Mouse (Mus musculus): ENCODE data around the gene Tas2r129. TPM values are rescaled to one million over a fixed set of nuclear protein-coding genes. Genes with fewer than 3 reads are reported as not detected.

Tas2r129 gene
- under 1 TPM in 1 of 2 experiments, not detected in 1; 0.31 TPM for polyA plus RNA-seq (2017; shearing (Covaris generic))

GRCm38 (mm10) chr6:132950802-132951201 is at the start of gene Tas2r129:
Gene Tas2r129 (plus strand): TSS chr6:132951102.

GRCm38 (mm10) chr6:132909351-132909750 is 41.6 kb upstream of the Tas2r129 start, which contains the start of gene Tas2r125:
Gene Tas2r125 (plus strand): TSS chr6:132909651.

GRCm38 (mm10) chr6:132957819-132958218 is 6.9 kb downstream of the Tas2r129 start, which contains the start of gene Tas2r131:
Gene Tas2r131 (minus strand): TSS chr6:132957919.

GRCm38 (mm10) chr6:132980865-132981264 is 30.0 kb downstream of the Tas2r129 start, which contains the start of gene Tas2r109:
Gene Tas2r109 (minus strand): TSS chr6:132980965.

Other genes with a start within 250 kb of the Tas2r129 start
- gene Tas2r122, start 239.2 kb upstream of the Tas2r129 start, polyA plus RNA-seq (2017; shearing (Covaris generic)): not detected
- gene Tas2r115, start 213.1 kb upstream of the Tas2r129 start, polyA plus RNA-seq (2017; shearing (Covaris generic)): not detected
- not detected for gene Tas2r124, start 196.4 kb upstream of the Tas2r129 start, polyA plus RNA-seq (2017; shearing (Covaris generic))
- not detected for gene Tas2r102, start 189.0 kb upstream of the Tas2r129 start, polyA plus RNA-seq (2017; shearing (Covaris generic))
- gene Tas2r136, start 172.9 kb upstream of the Tas2r129 start, polyA plus RNA-seq (2017; shearing (Covaris generic)): not detected
- not detected for gene Tas2r117, start 148.3 kb upstream of the Tas2r129 start, polyA plus RNA-seq (2017; shearing (Covaris generic))
- gene Tas2r123, start 104.0 kb upstream of the Tas2r129 start, polyA plus RNA-seq (2017; shearing (Covaris generic)): not detected
- gene Tas2r116, start 95.7 kb upstream of the Tas2r129 start, polyA plus RNA-seq (2017; shearing (Covaris generic)): not detected
- not detected for gene Tas2r110, start 83.1 kb upstream of the Tas2r129 start, polyA plus RNA-seq (2017; shearing (Covaris generic))
- not detected for gene Tas2r113, start 58.1 kb upstream of the Tas2r129 start, polyA plus RNA-seq (2017; shearing (Covaris generic))
- gene Tas2r125, start 41.5 kb upstream of the Tas2r129 start, polyA plus RNA-seq (2017; shearing (Covaris generic)): not detected
- not detected for gene Tas2r131, start 6.8 kb downstream of the Tas2r129 start, polyA plus RNA-seq (2017; shearing (Covaris generic))
- not detected for gene Tas2r109, start 29.9 kb downstream of the Tas2r129 start, polyA plus RNA-seq (2017; shearing (Covaris generic))
- not detected for gene Tas2r103, start 86.0 kb downstream of the Tas2r129 start, polyA plus RNA-seq (2017; shearing (Covaris generic))
- gene Tas2r140, start 104.7 kb downstream of the Tas2r129 start, polyA plus RNA-seq (2017; shearing (Covaris generic)): not detected
- gene Smim10l1, start 153.8 kb downstream of the Tas2r129 start, polyA plus RNA-seq (2017; shearing (Covaris generic)): 10 to 100 TPM; 13.1 to 14.9 TPM

All from activated CD4-positive, CD25-positive, alpha-beta regulatory T cell (primary cell).